Comparison of ENCODE assay signal across 9 mouse cellular contexts in the genomic region with DNA sequence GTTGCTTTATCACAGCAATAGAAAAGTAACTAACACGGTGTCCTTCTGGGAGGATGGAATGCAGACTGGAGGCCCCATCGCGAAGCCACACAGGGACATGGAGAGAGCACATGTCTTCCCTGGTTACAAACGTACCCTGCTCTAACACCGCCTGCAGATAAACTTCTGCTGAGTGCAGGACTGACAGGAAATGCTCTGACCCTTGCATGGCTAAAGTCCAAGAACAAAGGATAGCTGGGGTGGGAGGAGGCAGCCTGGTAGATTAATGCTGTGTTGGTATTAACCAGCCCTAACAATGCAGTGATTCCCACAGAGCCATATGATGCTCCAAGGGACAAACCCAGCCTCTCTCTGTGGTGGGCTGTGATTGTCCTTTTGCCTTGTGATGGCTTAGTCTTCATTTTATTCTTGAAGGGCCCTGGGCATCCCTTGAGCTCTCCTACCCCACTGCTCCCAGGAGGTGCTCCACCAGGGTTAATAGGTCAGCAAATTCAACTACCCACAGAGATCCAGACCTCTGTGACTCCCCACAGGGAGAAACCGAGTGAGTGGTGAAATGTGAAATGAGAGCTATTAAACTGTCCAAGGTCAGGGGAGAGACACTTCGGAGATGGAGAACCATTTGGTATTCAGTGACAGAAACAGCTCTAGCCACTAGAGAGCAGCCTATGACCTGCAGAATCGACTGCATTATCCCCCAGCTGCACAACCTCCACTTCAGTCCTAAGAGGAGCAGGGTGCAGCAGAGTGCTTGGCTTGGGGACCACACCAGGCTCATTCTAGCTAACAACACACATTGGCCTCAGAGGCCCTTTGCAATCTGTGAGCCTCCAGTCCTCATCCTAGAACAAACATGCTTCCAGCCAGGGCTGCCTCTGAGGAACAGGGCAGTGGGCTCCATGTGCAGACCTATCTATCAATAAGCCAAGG. TPM values are rescaled to one million over a fixed set of nuclear protein-coding genes. Genes with fewer than 3 reads are reported as not detected.
DNase-seq lines count a peak whose midpoint lies in the region; ATAC-seq and TF ChIP-seq lines count a peak whose summit lies in the region.
"Had no signal": no experiment of that assay in that cellular context is flagged by ENCODE, and none has a peak within 500 bp of the region (broad histone marks: within the 10 kb centered on the region; RNA-seq: fewer than 3 reads in every experiment).

No protein-coding gene starts in this region.

- no peak overlapping the region for H3K27ac ChIP-seq in left cerebral cortex, adult 2 months
- H3K27ac ChIP-seq in ES-Bruce4 (ENCODE audit: insufficient read depth, low read length), result no peak overlapping the region
- no peak overlapping the region for H3K27ac ChIP-seq in hindbrain, embryonic 11.5 days (ENCODE audit: low read depth, low read length)
- H3K27ac ChIP-seq in limb, embryonic 10.5 days, result peak overlapping the region; percentile 31
- H3K27ac ChIP-seq: limb, embryonic 15.5 days had no signal

- no peak overlapping the region for H3K9ac ChIP-seq in ES-Bruce4 (ENCODE audit: low read depth, poor library complexity, severe bottlenecking)
- no peak overlapping the region for H3K9ac ChIP-seq in hindbrain, embryonic 11.5 days (ENCODE audit: low read depth, low read length)
- H3K9ac ChIP-seq: limb, embryonic 15.5 days had no signal

- no peak for TF ChIP-seq EP300 in ES-Bruce4 (IDR thresholded peaks at IDR 0.05; ENCODE audit: insufficient read depth, low read depth, low read length)

- H3K9me3 ChIP-seq in ES-Bruce4 (replicated peaks; ENCODE audit: control insufficient read depth, insufficient read depth, low read length, poor library complexity, severe bottlenecking), result no peaks in the 10 kb centered on the region
- H3K9me3 ChIP-seq in hindbrain, embryonic 11.5 days (ENCODE audit: control insufficient read depth, low read length), result no peaks in the 10 kb centered on the region
- H3K9me3 ChIP-seq in limb, embryonic 10.5 days (replicated peaks), result no peaks in the 10 kb centered on the region
- H3K9me3 ChIP-seq: limb, embryonic 15.5 days had no signal

- H3K4me1 ChIP-seq in ES-Bruce4 (ENCODE audit: control insufficient read depth, insufficient read depth, low read length), result no peaks in the 10 kb centered on the region
- no peaks in the 10 kb centered on the region; the same call in 1 of the 2 replicates for H3K4me1 ChIP-seq in hindbrain, embryonic 11.5 days (replicated peaks; ENCODE audit: control insufficient read depth, insufficient read depth, low read length)
- peaks cover 10% of the 10 kb centered on the region for H3K4me1 ChIP-seq in limb, embryonic 10.5 days

- TF ChIP-seq CTCF in left cerebral cortex, adult 2 months (IDR thresholded peaks at IDR 0.05), result peak; percentile 67
- peak; percentile 54 for TF ChIP-seq CTCF in ES-Bruce4 (IDR thresholded peaks at IDR 0.05; ENCODE audit: low read depth, low read length)

- no peak for TF ChIP-seq POLR2A in ES-Bruce4 (IDR thresholded peaks at IDR 0.05; ENCODE audit: insufficient read depth, low read length)

- 36% methylated on average over 8 of the region's 8 CpGs for WGBS in hindbrain, embryonic 11.5 days
- 45% methylated on average over 8 of the region's 8 CpGs for WGBS in limb, embryonic 10.5 days

- no peak for DNase-seq in left cerebral cortex, adult 2 months (ENCODE audit: extremely low spot score in 1 of 2, low spot score in 2 of 2)
- DNase-seq in left cerebral cortex, postnatal 10 days (ENCODE audit: extremely low spot score in 1 of 2, low spot score in 2 of 2), result no peak
- DNase-seq in embryo, embryonic 10 days (ENCODE audit: low spot score), result peak; percentile 77
- DNase-seq in hindbrain, embryonic 11.5 days (ENCODE audit: low spot score), result peak; percentile 41
- DNase-seq in limb, embryonic 10.5 days (ENCODE audit: low spot score), result no peak
- DNase-seq in splenic B cell, adult 2 months (ENCODE audit: low read depth, low spot score), result peak; percentile 63
- DNase-seq in T-cell, adult 2 months (ENCODE audit: low spot score), result no peak

- no peak; the same call in 1 of the 2 replicates for ATAC-seq in hindbrain, embryonic 11.5 days (ENCODE audit: low FRiP score)

- H3K36me3 ChIP-seq in ES-Bruce4 (ENCODE audit: control insufficient read depth, insufficient read depth, low read length, poor library complexity, severe bottlenecking), result no peaks in the 10 kb centered on the region
- no peaks in the 10 kb centered on the region for H3K36me3 ChIP-seq in hindbrain, embryonic 11.5 days (ENCODE audit: control insufficient read depth, insufficient read depth, low read length)
- peaks cover 35% of the 10 kb centered on the region for H3K36me3 ChIP-seq in limb, embryonic 10.5 days
- no peaks in the 10 kb centered on the region for H3K36me3 ChIP-seq in splenic B cell, adult 2 months (ENCODE audit: control insufficient read depth, insufficient read depth, low read length, poor library complexity, severe bottlenecking)

- intact Hi-C loops in left cerebral cortex, adult 2 months (cut with DNase I), result loop anchor here (1.0 kb wide), 1 partner anchor 36 kb away; no protein-coding TSS in a partner anchor
- intact Hi-C loops in left cerebral cortex, postnatal 10 days (cut with DNase I), result loop anchor here (2.0 kb wide), 1 partner anchor 36 kb away; no protein-coding TSS in a partner anchor

- H3K27me3 ChIP-seq in ES-Bruce4 (ENCODE audit: control insufficient read depth, insufficient read depth, low read length, poor library complexity, severe bottlenecking), result no peaks in the 10 kb centered on the region
- no peaks in the 10 kb centered on the region for H3K27me3 ChIP-seq in hindbrain, embryonic 11.5 days (ENCODE audit: control insufficient read depth, insufficient read depth, low read length)
- no peaks in the 10 kb centered on the region for H3K27me3 ChIP-seq in limb, embryonic 10.5 days (ENCODE audit: low read depth, poor library complexity, severe bottlenecking)
- H3K27me3 ChIP-seq in splenic B cell, adult 2 months (ENCODE audit: control insufficient read depth, insufficient read depth, low read length, poor library complexity, severe bottlenecking), result no peaks in the 10 kb centered on the region
- H3K27me3 ChIP-seq: limb, embryonic 15.5 days had no signal

- H3K4me2 ChIP-seq in hindbrain, embryonic 11.5 days (replicated peaks; ENCODE audit: low read depth, low read length), result no peak overlapping the region
- H3K4me2 ChIP-seq: limb, embryonic 15.5 days had no signal

- H3K4me3 ChIP-seq in left cerebral cortex, adult 2 months, result no peak overlapping the region
- no peak overlapping the region for H3K4me3 ChIP-seq in ES-Bruce4 (ENCODE audit: low read depth, low read length)
- H3K4me3 ChIP-seq in hindbrain, embryonic 11.5 days (ENCODE audit: low read depth, low read length), result no peak overlapping the region
- no peak overlapping the region for H3K4me3 ChIP-seq in limb, embryonic 10.5 days
- H3K4me3 ChIP-seq: limb, embryonic 15.5 days had no signal

RNA-seq across cellular contexts. Expression of gene Rab20, which starts 28.1 kb away (rescaled TPM):
- under 1 TPM in 1 of 2 experiments, not detected in 1; 0.25 TPM for total RNA-seq in left cerebral cortex, adult 2 months (2021)
- under 1 TPM; 0.64 to 0.67 TPM for total RNA-seq in left cerebral cortex, postnatal 10 days (2021)
- polyA plus RNA-seq in ES-Bruce4 (2011; ENCODE audit: insufficient read depth, insufficient read length, low read depth, missing spikeins), result 1.4 and 1.6 TPM in 2 replicates
- 0.83 and 1.3 TPM in 2 replicates for polyA plus RNA-seq in hindbrain, embryonic 11.5 days (2014; fragmentation: Nextera tagmentation; extraction: Ambion mirVana)
- polyA plus RNA-seq in limb, embryonic 10.5 days (2016; fragmentation: Nextera tagmentation; extraction: Ambion mirVana), result 0.99 and 1.9 TPM in 2 replicates

RNA-seq across cellular contexts. Expression of gene Naxd, which starts 46.9 kb away (rescaled TPM):
- 10 to 100 TPM; 52.8 to 54.6 TPM for total RNA-seq in left cerebral cortex, adult 2 months (2021)
- 10 to 100 TPM; 55.8 to 60.0 TPM for total RNA-seq in left cerebral cortex, postnatal 10 days (2021)
- polyA plus RNA-seq in ES-Bruce4 (2011; ENCODE audit: insufficient read depth, insufficient read length, low read depth, missing spikeins), result 34.7 and 35.5 TPM in 2 replicates
- polyA plus RNA-seq in hindbrain, embryonic 11.5 days (2014; fragmentation: Nextera tagmentation; extraction: Ambion mirVana), result 105 and 108 TPM in 2 replicates
- 105 and 116 TPM in 2 replicates for polyA plus RNA-seq in limb, embryonic 10.5 days (2016; fragmentation: Nextera tagmentation; extraction: Ambion mirVana)

Comparison
In these comparisons a context has a peak if more than half of its experiments do, and no peak if none do; other contexts are left out.
1. DNase-seq: peak in embryo, embryonic 10 days (single experiment), hindbrain, embryonic 11.5 days (single experiment) and splenic B cell, adult 2 months (single experiment); none in left cerebral cortex, adult 2 months (0 of 2), left cerebral cortex, postnatal 10 days (0 of 2), limb, embryonic 10.5 days (single experiment) and T-cell, adult 2 months (single experiment).